Mouse (Mus musculus) spleen, postnatal 10 days (tissue): ENCODE measurements around the gene Rps6ka5.
A peak's percentile ranks its signal among the peaks of the same experiment; 100 is the strongest.

ENCODE experiments used
- DNase-seq, 2 experiments: peaks; one replicate each; pipeline ENCODE4 v3.0.0; 2021 to 2022; ENCODE audit warnings: low spot score in 2 of 2

The Rps6ka5 gene

GRCm38 (mm10) chr12:100604540-100604939, 122.2 kb downstream of the Rps6ka5 start:
- peak in 1 of 2 experiments; percentile 54 for DNase-seq

DNA sequence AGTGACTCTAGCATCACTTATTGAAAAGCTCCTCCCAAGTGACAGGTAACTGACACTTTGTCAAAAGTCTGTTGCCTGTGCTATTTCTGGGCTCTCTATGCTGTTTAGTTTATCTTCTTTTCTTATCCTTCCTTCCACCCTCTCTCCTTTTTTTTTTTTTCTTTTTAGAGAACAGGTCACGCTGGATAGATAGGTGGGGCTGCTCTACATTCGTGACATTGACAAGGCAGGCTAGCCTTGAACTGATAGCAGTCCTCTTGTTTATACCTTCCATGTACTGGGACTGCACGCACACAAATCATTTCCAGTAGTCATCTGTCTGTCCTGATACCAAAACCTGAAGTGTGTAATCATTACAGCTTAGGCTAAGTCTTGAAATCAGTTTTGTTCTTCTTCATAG, 132.1 kb downstream of the Rps6ka5 start:
- DNase-seq = no peak

DNA sequence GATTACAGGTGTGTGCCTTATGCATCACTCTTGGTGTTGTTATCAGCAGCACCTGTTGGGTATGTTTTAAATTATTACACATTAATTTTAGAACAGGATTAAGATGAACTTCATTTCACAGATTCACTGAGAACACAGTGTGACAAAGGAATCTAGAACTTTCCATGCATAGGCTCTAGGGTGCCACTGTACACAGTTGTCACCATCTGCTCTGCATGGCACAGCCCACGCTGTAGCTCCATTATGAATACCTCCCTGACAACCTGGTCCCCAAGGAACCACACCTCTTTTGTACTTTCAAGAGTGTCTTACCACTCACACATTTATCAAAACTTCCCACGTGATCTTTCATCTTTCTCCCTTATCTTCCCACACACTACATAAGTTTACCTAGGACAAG, 140.2 kb downstream of the Rps6ka5 start:
- no peak for DNase-seq

DNA sequence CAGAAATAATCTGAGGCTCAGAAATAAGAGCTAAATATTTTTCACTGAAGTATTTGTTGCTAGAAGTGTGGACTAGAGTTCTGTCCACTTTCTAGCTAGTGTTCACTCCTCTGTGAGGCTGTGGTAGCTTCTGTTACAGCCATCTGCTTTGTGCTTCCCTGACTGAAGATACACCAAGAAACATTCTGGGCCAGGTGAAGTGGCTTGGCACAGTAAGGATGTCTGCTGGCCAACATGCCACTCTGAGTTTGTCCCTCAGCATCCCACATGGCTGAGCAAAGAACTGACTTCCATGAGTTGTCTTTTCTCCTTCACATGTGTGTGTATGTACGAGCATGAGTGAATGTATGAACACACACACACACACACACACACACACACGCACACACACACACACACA, 147.6 kb downstream of the Rps6ka5 start:
- DNase-seq = no peak

GRCm38 (mm10) chr12:100578291-100578690, 148.5 kb downstream of the Rps6ka5 start:
- DNase-seq = peak in 1 of 2 experiments; percentile 18

DNA sequence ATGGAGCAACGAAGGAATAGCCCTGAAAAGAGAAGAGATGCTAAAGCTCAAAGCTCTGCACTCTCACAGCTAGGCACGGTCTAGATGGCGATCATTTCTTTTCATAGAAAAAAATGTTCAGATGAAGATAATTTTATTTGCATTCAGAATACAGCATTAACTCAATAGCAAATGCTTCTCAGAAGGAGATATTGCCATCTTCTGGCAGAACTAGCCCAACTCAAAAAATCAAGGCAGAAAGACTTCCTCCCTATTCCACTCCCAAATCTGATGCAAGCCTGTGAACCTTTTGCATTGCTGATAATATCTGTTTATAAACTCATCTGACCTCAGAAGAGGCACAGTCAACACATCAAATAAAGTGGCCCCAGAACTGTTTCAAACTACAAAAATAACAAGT, 151.0 kb downstream of the Rps6ka5 start:
- no peak for DNase-seq

DNA sequence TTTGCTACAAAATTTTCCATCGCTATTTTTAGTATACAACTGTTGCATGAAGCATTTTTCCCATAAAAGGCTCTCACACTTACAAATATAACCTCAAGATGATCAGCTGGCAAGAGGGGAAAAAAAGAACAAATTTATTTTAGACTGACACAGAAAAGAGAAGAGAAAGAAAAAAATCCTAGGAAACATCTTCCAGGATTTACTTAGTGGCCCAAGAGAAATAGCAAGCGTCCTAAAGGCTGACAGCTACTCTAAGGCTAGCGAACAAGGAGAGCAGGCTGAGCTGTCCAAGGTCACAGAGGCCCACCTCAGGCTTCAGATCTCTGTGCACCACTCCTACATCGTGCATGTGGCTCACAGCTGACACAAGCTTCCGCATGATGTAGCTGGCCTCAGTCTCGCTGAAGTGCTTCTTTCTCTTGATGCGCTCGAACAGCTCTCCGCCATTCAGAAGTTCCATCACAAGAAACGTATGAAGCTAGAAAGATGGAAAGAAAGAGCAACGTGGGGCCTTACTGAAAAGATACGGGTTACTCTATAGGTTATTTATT, 156.2 kb downstream of the Rps6ka5 start:
- DNase-seq = no peak

GRCm38 (mm10) chr12:100568831-100569230, 158.0 kb downstream of the Rps6ka5 start:
- DNase-seq = no peak

GRCm38 (mm10) chr12:100568105-100568504, 158.7 kb downstream of the Rps6ka5 start:
- no peak for DNase-seq

GRCm38 (mm10) chr12:100567627-100568026, 159.2 kb downstream of the Rps6ka5 start:
- DNase-seq = no peak

DNA sequence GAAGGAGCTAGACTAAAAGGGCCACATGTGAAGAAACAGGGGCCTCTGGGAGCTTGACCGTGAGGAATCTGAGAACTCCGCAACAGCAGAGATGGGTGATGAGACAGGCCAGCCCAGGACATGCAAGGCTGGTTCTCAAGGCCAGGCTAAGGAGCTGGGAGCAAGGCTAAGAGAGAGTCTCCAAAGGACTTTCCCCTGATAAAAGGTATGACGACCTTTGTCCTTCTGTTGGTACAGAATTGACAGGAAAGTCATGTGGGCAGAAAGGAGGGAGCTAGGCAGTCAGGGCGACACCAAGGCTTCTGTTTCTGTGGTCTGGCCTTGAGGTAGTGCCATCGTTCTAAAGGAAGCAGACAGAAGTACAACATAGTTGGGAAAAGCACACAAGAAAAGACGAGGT, 173.1 kb downstream of the Rps6ka5 start:
- DNase-seq = no peak

GRCm38 (mm10) chr12:100551972-100552371, 174.8 kb downstream of the Rps6ka5 start:
- no peak for DNase-seq

DNA sequence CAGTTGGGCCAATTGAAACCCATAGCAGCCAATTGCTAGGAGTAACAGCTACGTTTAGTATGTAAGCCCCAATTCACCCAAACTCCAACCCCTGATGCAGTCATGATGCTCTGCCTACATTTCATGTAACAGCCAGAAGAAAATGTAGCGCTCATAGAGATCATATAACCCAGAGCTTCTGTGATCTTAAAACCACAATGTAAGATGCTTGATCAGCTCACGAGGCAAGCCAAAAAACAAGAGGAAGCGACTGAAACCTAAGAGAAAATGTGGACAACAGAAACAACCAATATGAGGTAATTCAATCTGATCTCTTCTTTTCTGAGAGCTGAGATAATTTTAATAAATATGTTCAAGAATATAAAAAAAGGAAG, 182.6 kb downstream of the Rps6ka5 start:
- no peak for DNase-seq

GRCm38 (mm10) chr12:100543437-100544193, 183.2 kb downstream of the Rps6ka5 start:
- DNase-seq = no peak

- DNase-seq = no peak
Observed at GRCm38 (mm10) chr12:100542494-100542893, 184.3 kb downstream of the Rps6ka5 start.

DNA sequence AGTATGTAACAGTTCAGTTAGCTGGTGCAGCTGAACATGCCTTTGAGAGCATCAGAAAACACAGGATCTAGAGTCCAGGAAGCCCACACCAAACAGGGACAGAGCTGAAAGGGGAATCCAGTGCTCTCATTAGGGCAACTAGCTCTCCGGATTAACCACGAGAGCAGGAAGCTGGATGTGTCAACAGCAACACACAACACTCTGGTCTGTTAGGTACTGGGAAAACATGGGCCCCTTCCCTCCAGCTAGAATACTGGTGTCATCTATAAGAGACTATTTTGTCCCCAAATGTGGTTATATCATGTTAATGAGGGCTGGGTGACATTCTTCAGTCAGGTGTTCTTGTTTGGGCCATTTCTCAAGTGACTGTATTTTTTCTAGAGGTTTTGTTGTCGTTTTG, 184.7 kb downstream of the Rps6ka5 start:
- no peak for DNase-seq

GRCm38 (mm10) chr12:100539158-100539714, 187.5 kb downstream of the Rps6ka5 start:
- DNase-seq = no peak

DNA sequence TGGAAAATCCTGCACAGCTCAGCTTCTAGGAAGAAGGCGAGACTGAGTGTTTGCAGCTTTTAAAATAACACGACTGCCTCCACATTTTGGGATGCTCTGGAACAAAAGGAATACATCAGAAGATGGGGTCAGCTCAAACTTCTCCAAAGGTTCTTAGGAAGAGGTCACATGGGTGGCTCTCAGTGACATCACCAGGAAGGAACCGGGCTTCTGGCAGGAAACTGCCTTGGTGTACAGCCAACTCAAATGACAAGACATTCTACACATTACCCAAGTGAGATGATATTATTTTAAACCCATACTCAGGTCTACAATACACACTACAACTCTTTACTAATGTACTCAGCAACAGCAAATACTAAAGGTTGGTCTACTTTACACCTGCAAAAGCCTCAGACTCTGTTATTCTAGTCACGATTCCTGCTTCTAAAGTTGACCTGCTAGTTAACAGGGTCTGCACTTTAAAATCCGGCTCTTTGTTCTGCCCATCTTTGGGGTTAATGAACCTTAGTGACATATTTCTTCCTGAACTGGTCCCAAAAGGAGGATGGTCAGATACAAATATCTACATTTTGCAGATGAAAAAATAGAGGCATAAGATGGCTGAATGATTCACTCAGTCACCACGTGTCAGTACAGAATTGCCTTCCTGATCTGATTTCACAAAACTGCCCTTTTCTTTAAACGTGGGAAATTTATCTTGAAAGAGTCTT, 188.2 kb downstream of the Rps6ka5 start:
- DNase-seq = no peak

DNA sequence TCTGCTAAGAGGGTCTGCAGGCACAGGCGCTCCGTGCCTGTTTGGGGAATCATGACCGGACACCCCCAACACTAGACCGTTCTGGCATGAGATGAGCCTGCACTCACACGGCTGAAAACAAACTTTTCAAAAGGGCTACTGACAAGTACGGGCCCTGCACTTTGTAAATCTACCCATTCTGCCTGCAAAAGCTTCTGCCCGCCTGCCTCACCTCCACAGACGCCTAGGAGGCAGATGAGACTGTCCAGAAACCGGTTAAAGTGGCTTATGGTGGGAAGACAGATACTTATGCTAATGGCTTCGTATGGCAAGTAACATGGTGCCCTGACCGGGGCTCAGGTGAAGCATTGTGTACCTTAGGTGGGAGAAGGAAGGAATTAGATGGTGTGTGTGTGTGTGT, 189.7 kb downstream of the Rps6ka5 start:
- DNase-seq = no peak

GRCm38 (mm10) chr12:100535028-100535427, 191.8 kb downstream of the Rps6ka5 start:
- DNase-seq = no peak

DNA sequence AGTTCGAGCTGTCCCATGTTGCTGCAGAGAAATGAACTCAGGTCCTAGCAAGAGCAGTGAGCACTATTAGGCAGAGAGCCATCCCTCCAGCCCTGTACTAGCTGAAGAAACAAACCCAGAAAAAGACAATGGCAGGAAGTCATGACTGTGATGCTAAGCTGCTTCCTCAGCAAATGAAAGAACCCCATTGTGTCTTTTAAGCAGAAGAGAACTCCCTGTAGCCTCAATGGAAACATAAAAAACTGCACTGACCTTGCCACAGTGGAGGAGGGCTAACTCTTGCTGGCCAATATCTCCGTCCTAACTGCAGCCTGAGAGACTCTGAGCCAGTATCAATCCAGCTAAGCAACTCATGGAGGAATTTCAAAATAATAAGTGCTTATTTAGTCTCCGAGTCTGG, 192.8 kb downstream of the Rps6ka5 start:
- no peak for DNase-seq

DNA sequence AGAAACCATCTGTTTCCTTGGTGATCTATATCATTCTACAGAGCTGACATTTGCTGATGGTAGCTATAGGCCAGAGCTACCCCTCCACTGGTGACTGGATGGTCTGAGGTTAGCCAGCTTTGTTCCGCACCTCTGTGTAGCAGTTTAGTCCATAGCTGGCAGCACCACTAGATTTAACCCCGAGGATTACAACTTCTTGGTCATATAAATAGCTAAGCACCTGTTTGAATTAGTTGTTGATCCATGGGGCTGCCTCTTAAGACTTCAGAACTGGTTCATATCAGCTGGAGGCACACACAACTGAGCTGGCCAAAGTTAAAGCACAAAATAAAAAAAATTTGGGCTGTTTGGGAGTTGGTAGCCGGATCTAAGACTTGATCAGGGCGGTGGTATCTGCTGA, 193.6 kb downstream of the Rps6ka5 start:
- no peak for DNase-seq

- DNase-seq = peak in 1 of 2 experiments; percentile 6
Observed at GRCm38 (mm10) chr12:100531740-100532139, 195.0 kb downstream of the Rps6ka5 start.
